Mouse (Mus musculus) gastrocnemius, postnatal 14 days (tissue): ENCODE measurements around the gene Mmp2. TPM values are rescaled to one million over a fixed set of nuclear protein-coding genes. Genes with fewer than 3 reads are reported as not detected.
A peak's percentile ranks its signal among the peaks of the same experiment; 100 is the strongest.
"Not testable (repeated sequence)": the region's sequence is repeated elsewhere in the genome, so short reads cannot be mapped to it uniquely, and the experiment has no call there.

Experiments
- DNase-seq: peaks from one replicate; pipeline ENCODE4 v3.0.0; 2021; ENCODE audit warnings: mixed read lengths
- intact Hi-C: fragments of 180-260 bp; cut with DNase I; formaldehyde crosslinking; loops from one replicate; pipeline ENCODE4 v1.15.1; 2025; ENCODE audit warnings: low total_unique reads
- long read RNA-seq, 2 experiments: library from polyadenylated mRNA; stranded (forward); transcript quantifications; one replicate each; pipeline ENCODE4 v2.0.0; 2021
- total RNA-seq, 2 experiments: library from RNA; stranded (reverse); gene quantifications; 2 replicates each; pipeline ENCODE4 v1.2.3; 2021

The Mmp2 gene
- total RNA-seq, result 100 to 1,000 TPM; 127 to 151 TPM
- long read RNA-seq, experiment 1, transcript Mmp2-201 (13 exons, 3,078 nt), result major isoform, 73 of 103 reads
- long read RNA-seq, experiment 1, partial matches to known transcripts, result 17 of 103 reads
- long read RNA-seq, experiment 1, other reads (novel, unspliced or antisense), result 11 of 103 reads
- long read RNA-seq, experiment 2, transcript Mmp2-201 (13 exons, 3,078 nt), result major isoform, 88 of 126 reads
- long read RNA-seq, experiment 2, partial matches to known transcripts, result 23 of 126 reads
- long read RNA-seq, experiment 2, other reads (novel, unspliced or antisense), result 15 of 126 reads

DNA sequence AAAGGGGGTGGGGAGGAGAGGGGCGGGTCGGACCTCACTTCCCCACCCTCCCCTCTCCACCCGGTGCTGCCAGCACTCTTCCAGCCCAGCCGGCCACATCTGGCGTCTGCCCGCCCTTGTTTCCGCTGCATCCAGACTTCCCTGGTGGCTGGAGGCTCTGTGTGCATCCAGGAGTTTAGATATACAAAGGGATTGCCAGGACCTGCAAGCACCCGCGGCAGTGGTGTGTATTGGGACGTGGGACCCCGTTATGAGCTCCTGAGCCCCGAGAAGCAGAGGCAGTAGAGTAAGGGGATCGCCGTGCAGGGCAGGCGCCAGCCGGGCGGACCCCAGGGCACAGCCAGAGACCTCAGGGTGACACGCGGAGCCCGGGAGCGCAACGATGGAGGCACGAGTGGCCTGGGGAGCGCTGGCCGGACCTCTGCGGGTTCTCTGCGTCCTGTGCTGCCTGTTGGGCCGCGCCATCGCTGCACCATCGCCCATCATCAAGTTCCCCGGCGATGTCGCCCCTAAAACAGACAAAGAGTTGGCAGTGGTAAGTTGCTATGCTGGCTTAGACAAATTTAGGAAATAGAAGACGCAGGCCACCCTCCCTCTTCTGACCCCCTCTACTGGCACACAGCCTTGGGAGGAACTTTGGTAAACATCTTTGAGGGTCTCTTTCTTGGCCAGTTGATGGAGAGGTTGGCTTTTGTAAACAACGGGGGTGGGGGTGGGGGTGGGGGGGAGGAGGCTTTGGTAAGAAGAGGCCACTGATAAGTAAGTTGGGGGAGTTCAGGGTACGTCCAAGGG, at the start of gene Mmp2:
Gene Mmp2, plus strand, starts transcription at position 49 of the 792 bp plus-strand sequence.
- intact Hi-C loops, result no loop called here
- DNase-seq, result peak; percentile 78

GRCm38 (mm10) chr8:92780976-92781375, 46.1 kb upstream of the Mmp2 start:
- intact Hi-C loops, result no loop called here
- no peak for DNase-seq

GRCm38 (mm10) chr8:92783906-92784610, 43.0 kb upstream of the Mmp2 start:
- intact Hi-C loops, result no loop called here
- DNase-seq, result no peak

DNA sequence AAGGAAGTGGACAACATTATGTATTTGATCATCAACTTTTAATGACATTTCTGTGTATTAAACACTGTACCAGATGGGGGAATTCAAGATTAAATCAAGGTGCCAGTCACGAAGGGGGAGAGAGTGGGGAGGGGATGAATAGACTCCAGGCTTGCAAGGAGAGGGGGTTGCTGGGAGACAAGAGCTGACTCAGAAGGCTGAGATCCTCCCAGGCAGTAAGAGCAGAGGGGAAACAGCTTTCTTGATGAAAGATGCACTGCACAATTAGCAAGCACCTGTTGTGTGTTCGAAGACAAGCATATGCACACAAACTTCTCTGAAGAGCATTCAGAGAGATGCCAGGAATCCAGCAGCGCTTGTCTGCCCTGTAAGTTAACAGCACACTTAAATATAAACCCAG, 36.3 kb upstream of the Mmp2 start:
- no peak for DNase-seq
- intact Hi-C loops, result no loop called here

- intact Hi-C loops, DNase-seq: not testable (repeated sequence)
Measured at GRCm38 (mm10) chr8:92791999-92792398, 35.1 kb upstream of the Mmp2 start.

DNA sequence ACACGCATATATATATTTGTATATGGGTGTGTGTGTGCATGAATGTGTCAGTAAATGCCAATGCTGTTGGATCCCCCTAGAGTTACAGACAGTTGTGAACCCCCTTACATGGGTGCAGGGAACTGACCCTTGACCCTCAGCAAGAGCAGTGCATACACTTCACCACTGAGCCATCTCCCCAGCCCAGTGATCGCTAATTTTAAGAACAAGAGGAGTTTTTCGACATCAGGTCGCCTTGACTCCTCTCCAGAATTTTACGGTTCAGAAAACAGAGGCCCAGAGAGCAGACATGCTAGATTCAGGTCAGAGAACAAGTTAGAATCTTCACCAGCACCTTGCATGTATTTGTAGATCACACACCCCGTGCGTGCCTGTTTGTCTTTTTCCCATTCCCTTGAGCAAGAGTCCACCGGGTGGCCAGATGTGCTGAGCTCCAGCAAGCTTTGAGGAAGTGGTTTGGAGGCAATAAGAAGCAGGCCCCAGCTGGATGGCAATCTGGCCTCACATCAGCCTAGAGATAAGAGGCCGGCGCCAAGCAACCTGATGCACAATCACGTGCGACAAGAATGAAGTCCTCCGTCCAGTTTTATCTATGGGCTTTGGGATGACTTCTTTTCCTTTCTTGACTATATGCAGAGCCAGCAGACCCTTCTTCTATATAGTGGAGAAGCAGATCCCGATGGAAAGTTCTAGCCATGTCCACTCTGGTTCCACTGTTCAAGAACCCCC, 33.1 kb upstream of the Mmp2 start:
- intact Hi-C loops, result no loop called here
- no peak for DNase-seq

DNA sequence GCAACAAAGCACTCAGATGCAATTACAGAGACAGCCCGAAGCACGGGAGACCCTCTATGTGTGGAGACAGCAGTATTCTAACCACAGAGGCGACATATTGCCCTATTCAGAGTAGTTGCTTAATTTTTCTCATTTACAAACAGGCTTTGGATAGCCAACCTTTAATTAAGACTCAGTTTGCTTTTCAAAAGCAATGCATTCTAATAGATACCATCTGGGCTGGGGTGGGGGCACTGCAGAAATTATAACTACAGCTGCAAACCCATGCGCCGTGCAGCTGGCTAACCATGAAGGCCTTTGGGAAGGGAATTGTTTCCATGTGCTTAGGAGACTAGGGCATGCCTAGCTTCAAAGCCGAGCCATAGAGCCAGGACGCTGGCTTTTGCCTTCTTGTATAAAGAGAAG, 29.6 kb upstream of the Mmp2 start:
- intact Hi-C loops, result no loop called here
- no peak for DNase-seq

DNA sequence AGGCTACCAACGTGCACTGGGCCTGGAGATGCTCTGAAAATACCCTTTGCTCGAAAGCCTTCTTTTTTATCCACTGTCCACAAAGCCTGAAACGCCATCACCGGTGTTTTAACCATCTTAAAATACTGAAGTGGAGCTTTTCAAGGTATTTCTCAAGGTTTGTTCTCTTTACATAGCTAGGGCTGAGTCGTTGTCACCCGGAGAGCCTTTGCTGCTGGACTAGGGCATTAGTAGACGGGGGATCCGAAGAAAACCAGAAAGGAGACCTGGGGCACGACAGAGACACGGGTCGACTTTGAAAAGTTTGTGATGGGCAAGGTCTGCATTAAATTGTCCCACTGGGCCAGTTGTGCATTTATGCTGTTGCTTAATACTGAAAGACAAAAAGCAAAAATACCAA, 27.7 kb upstream of the Mmp2 start:
- intact Hi-C loops, result no loop called here
- DNase-seq, result no peak

- no peak for DNase-seq
- intact Hi-C loops, result no loop called here
Measured at GRCm38 (mm10) chr8:92801231-92801630, 25.9 kb upstream of the Mmp2 start.

- intact Hi-C loops, result no loop called here
- no peak for DNase-seq
Measured at GRCm38 (mm10) chr8:92802591-92802990, 24.5 kb upstream of the Mmp2 start.

DNA sequence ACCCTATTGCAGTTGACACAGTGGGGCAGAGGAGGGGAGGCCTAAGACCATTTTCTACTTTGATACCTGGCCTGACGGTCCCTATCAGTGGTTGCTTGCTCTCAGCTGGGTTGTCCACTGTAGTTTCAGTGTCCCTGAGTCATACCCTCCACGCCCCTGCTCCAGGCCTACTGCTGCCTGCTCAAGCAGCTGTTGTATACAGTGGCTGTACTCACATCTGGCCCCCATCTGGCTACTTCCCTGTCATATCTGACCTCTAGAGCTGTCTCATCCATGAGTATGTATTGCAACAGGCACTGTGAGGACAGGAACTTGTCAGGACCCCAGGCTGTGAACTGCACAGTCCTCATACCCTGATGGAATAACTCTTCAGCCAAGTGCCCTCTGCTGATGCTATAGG, 14.3 kb upstream of the Mmp2 start:
- intact Hi-C loops, result no loop called here
- DNase-seq, result no peak

- intact Hi-C loops, result no loop called here
- no peak for DNase-seq
Measured at GRCm38 (mm10) chr8:92815661-92816060, 11.4 kb upstream of the Mmp2 start.

DNA sequence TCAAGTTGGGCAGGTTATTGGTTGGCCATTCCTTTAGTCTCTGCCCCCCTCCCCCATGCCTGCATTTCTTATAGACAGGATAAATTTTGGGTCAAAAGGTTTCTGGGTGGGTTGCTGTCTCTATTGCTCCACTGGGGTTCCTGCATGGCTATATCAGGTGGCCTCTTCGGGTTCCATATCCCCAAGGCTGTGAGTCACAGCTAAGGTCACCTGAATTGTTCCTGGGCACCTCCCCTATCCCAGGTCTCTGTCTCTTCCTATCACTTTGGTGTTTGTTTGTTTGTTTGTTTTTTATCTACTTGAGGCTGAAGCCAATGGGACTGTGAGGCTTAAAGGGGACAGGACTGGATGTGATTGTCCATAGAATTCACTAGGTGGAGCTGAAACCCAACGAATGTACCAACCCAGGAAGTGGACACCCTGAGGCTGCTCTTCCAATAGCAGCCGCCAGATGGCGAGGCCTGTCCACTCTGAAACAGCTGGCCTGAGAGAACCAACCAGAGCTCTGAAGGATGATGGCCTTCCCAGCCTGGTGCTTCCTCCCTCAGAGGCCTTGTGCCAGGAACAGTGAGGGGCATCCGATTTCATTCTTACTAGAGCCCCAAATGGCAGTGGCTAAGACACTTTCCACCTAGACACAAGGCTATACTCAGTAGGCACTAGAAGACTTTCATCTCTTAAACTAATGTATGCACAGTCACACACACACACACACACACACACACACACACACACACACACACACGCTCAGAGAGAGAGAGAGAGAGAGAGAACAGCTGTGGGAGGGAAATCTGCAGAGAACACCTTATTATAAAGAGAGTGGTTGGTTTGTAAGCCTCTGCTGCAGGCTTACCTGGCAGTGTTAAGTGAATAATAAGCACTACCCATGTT, 8.9 kb upstream of the Mmp2 start:
- intact Hi-C loops, result loop anchor here (1.0 to 2.0 kb wide), 2 partner anchors 65 to 180 kb away; no protein-coding TSS in a partner anchor
- DNase-seq, result peak; percentile 89

DNA sequence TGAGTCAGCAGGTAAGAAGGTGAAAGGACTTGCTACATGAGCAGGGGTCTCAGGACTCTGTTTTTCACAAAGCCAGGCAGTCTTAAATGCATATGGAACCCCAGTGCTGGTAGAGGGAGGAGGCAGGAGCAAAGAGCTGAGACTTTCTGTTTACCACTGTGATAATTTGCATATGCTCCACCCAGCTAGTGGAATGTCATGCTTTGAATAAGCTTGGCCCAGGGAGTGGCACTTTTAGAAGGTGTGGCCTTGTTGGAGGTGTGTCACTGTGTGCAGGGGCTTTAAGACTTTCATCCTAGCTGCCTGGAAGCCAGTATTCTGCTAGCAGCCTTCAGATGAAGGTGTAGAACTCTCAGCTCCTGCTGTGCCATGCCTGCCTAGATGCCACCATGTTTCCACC, 5.9 kb upstream of the Mmp2 start:
- intact Hi-C loops, result no loop called here
- no peak for DNase-seq

- intact Hi-C loops, result no loop called here
- DNase-seq, result no peak
Measured at GRCm38 (mm10) chr8:92822386-92822785, 4.7 kb upstream of the Mmp2 start.

GRCm38 (mm10) chr8:92825991-92826390, 1.1 kb upstream of the Mmp2 start:
- peak; percentile 68 for DNase-seq
- intact Hi-C loops, result no loop called here

DNA sequence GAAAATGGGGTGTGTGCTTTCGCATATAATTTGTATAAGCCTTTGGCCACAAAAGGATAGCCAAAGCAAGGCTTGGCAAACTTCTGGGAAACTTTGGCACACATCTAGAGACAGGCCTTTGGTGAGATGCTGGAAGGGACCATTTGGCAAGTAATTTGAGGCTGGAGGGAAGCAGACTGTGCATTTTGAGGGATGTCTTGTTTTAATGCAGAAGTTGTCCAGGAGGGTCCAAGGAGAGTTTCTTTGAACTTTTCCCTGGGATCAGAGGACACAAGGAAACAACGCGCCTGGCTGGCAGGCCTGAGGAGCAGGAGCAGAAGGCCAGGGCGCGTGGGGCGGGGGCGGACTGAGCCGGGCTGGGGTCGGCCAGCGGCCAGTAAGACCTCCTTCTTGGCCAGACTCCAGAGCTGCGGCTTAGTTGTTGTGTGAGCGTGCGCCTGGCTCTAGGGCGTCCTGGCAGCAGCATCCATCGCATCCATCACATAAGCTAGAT, 1.2 kb downstream of the Mmp2 start:
- DNase-seq, result peak; percentile 74
- intact Hi-C loops, result no loop called here

DNA sequence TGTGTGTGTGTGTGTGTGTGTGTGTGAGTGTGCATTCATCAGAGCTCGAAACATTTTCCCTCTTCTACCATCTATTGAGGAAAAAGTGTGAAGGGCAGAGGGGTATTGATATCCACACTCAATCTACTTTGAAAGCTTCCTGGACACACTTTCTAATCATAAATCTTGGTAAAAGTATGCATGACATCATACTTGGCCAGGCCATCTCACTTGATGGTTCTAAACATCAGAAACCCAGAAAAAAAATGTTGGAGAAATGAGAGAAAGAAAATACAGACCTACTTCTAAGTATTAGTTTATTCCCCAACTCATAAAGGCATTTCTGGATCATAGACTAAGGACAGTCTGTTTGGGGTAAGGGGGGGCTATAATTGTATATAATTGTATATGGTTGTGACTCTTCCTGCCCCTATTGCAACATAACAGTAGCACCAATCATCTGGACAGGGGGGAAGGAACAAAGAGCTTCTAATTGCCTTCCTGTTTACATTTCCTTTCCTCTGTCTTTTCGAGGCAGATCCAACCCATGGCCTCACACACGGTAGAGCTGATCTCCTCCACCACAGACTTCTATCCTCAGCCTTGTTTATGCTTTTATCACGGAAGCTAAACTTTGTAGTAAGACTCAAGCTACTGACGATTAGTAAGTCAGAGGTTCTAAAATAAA, 7.1 kb downstream of the Mmp2 start:
- no peak for DNase-seq
- intact Hi-C loops, result no loop called here
